ENCODE assay signal across 23 mouse cellular contexts in the genomic region with DNA sequence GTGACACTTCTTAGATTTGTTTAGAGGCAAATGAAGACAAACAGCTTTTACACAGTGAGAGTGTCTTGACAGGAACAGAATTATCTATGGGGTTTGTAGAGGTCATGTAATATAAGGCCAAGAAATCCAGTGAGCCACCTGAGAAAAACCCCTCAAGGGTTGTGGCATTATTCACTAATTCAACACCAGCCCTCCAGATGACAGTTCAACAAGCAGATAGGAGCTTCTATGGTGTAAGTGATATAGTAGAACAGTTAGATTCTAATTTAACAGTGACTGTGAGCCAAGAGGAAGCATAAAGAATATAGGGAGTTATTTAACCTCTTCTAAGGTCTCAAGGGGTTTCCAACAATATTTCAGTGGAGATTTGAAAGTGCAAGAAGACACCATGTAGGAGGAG. TPM values are rescaled to one million over a fixed set of nuclear protein-coding genes. Genes with fewer than 3 reads are reported as not detected.
A peak's percentile ranks its signal among the peaks of the same experiment; 100 is the strongest.
DNase-seq lines count a peak whose midpoint lies in the region; ATAC-seq and TF ChIP-seq lines count a peak whose summit lies in the region.
"Had no signal": no experiment of that assay in that cellular context is flagged by ENCODE, and none has a peak within 500 bp of the region (broad histone marks: within the 10 kb centered on the region; RNA-seq: fewer than 3 reads in every experiment).

No protein-coding gene starts in this region.

- H3K4me2 ChIP-seq in hindbrain, embryonic 15.5 days = no peak overlapping the region
- H3K4me2 ChIP-seq in hindbrain, embryonic 14.5 days (replicated peaks) = no peak overlapping the region
- H3K4me2 ChIP-seq in intestine, postnatal 0 days (replicated peaks; ENCODE audit: low read depth) = peak overlapping the region; percentile 83
- no peak overlapping the region for H3K4me2 ChIP-seq in intestine, embryonic 15.5 days (replicated peaks)

- H3K79me2 ChIP-seq in MEL (ENCODE audit: control insufficient read depth, insufficient read depth, low read length, poor library complexity) = peaks cover 37% of the 10 kb centered on the region

- TF ChIP-seq RAD21 in MEL (IDR thresholded peaks at IDR 0.05; ENCODE audit: low read depth, low read length) = no peak

- TF ChIP-seq POLR2A in MEL (IDR thresholded peaks at IDR 0.05; ENCODE audit: control insufficient read depth in 1 of 2, insufficient read depth in 1 of 2, low read depth in 1 of 2, low read length in 2 of 2, poor library complexity in 1 of 2) = no peak; a peak in 1 of 4 replicates
- no peak for TF ChIP-seq POLR2A in embryonic fibroblast, embryonic 13.5 days (IDR thresholded peaks at IDR 0.05; ENCODE audit: low read depth, low read length)

- H3K4me3 ChIP-seq in hindbrain, embryonic 15.5 days = no peak overlapping the region
- H3K4me3 ChIP-seq in hindbrain, embryonic 14.5 days (replicated peaks; ENCODE audit: low read length) = no peak overlapping the region
- H3K4me3 ChIP-seq in intestine, postnatal 0 days (ENCODE audit: low read depth, low read length) = no peak overlapping the region
- H3K4me3 ChIP-seq in intestine, embryonic 15.5 days (replicated peaks) = no peak overlapping the region
- peak overlapping the region in 1 of 2 experiments; percentile 4; a peak in 1 of 4 replicates for H3K4me3 ChIP-seq in MEL (ENCODE audit: control insufficient read depth in 1 of 2, insufficient read depth in 1 of 2, low read depth in 2 of 2, low read length in 2 of 2)
- peak overlapping the region; percentile 12 for H3K4me3 ChIP-seq in embryonic fibroblast, embryonic 13.5 days (ENCODE audit: insufficient read depth, low read length)

- no peaks in the 10 kb centered on the region for H3K27me3 ChIP-seq in hindbrain, embryonic 15.5 days
- no peaks in the 10 kb centered on the region for H3K27me3 ChIP-seq in hindbrain, embryonic 14.5 days (ENCODE audit: control insufficient read depth, insufficient read depth, low read length)
- H3K27me3 ChIP-seq in intestine, postnatal 0 days (replicated peaks; ENCODE audit: control insufficient read depth, insufficient read depth, low read length) = no peaks in the 10 kb centered on the region
- H3K27me3 ChIP-seq in intestine, embryonic 15.5 days (replicated peaks) = no peaks in the 10 kb centered on the region
- no peaks in the 10 kb centered on the region for H3K27me3 ChIP-seq in MEL (ENCODE audit: control insufficient read depth in 1 of 2, insufficient read depth in 2 of 2, low read length in 2 of 2)
- H3K27me3 ChIP-seq: CH12.LX, Patski had no signal

- TF ChIP-seq EP300 in MEL (IDR thresholded peaks at IDR 0.05; ENCODE audit: low read depth in 1 of 2, low read length in 2 of 2) = peak; percentile 73 to 88

- TF ChIP-seq CTCF in intestine, postnatal 0 days (IDR thresholded peaks at IDR 0.05; ENCODE audit: low read depth) = no peak
- TF ChIP-seq CTCF in MEL (IDR thresholded peaks at IDR 0.05 in 2 of 3, conservative IDR thresholded peaks at IDR 0.05 in 1 of 3; ENCODE audit: control insufficient read depth in 1 of 3, insufficient read depth in 1 of 3, low read depth in 2 of 3, low read length in 3 of 3, poor library complexity in 1 of 3, severe bottlenecking in 1 of 3) = no peak
- TF ChIP-seq CTCF in embryonic fibroblast, embryonic 13.5 days (IDR thresholded peaks at IDR 0.05; ENCODE audit: borderline replicate concordance, insufficient read depth, low read length) = no peak

- H3K9ac ChIP-seq in hindbrain, embryonic 15.5 days = 0 out of 2 replicates have a peak overlapping the region, but pooled peaks have one; percentile 7
- H3K9ac ChIP-seq in hindbrain, embryonic 14.5 days = no peak overlapping the region
- no peak overlapping the region for H3K9ac ChIP-seq in intestine, postnatal 0 days (ENCODE audit: low read depth, low read length)
- H3K9ac ChIP-seq in intestine, embryonic 15.5 days = no peak overlapping the region
- H3K9ac ChIP-seq in MEL (ENCODE audit: control insufficient read depth, low read depth, low read length, poor library complexity, severe bottlenecking) = peak overlapping the region; percentile 16; the same call in 1 of the 2 replicates

- no peak for ATAC-seq in hindbrain, embryonic 15.5 days (ENCODE audit: low FRiP score, low read depth)
- ATAC-seq in hindbrain, embryonic 14.5 days (ENCODE audit: low FRiP score) = no peak
- ATAC-seq in intestine, postnatal 0 days = no peak
- ATAC-seq in intestine, embryonic 15.5 days = no peak
- ATAC-seq: activated CD4-positive, CD25-positive, alpha-beta regulatory T cell, adult 4 months; CD4-positive, CD25-positive, alpha-beta regulatory T cell, adult 4 months; Patski had no signal

- H3K4me1 ChIP-seq in hindbrain, embryonic 15.5 days (replicated peaks) = peaks cover 33% of the 10 kb centered on the region
- peaks cover 23% of the 10 kb centered on the region for H3K4me1 ChIP-seq in hindbrain, embryonic 14.5 days (replicated peaks; ENCODE audit: control insufficient read depth, insufficient read depth, low read length)
- 0 out of 2 replicates have a peak, but pooled peaks cover 3% of the 10 kb centered on the region for H3K4me1 ChIP-seq in intestine, postnatal 0 days (replicated peaks; ENCODE audit: control insufficient read depth, insufficient read depth, low read length)
- no peaks in the 10 kb centered on the region for H3K4me1 ChIP-seq in intestine, embryonic 15.5 days (replicated peaks)
- peaks cover 6 to 15% of the 10 kb centered on the region in 2 experiments for H3K4me1 ChIP-seq in MEL (ENCODE audit: control insufficient read depth in 1 of 2, insufficient read depth in 2 of 2, low read length in 2 of 2)
- peaks cover 6% of the 10 kb centered on the region for H3K4me1 ChIP-seq in embryonic fibroblast, embryonic 13.5 days (ENCODE audit: control insufficient read depth, insufficient read depth, low read length)

- no peak overlapping the region for H3K27ac ChIP-seq in hindbrain, embryonic 15.5 days (replicated peaks)
- H3K27ac ChIP-seq in hindbrain, embryonic 14.5 days = no peak overlapping the region
- H3K27ac ChIP-seq in intestine, postnatal 0 days (ENCODE audit: low read depth, low read length) = no peak overlapping the region
- no peak overlapping the region for H3K27ac ChIP-seq in intestine, embryonic 15.5 days
- H3K27ac ChIP-seq in MEL (ENCODE audit: control insufficient read depth, low read depth, low read length) = peak overlapping the region; percentile 11; the same call in 1 of the 2 replicates
- H3K27ac ChIP-seq in embryonic fibroblast, embryonic 13.5 days (ENCODE audit: insufficient read depth, low read length) = no peak overlapping the region

- no peak for DNase-seq in hindbrain, embryonic 14.5 days (ENCODE audit: low spot score)
- DNase-seq in MEL (ENCODE audit: low read depth, low spot score) = peak; percentile 63
- DNase-seq in adrenal gland, adult 2 months = no peak
- no peak for DNase-seq in B cell, adult 2 months
- DNase-seq: adrenal gland, adult 8-10 months; adrenal gland, postnatal 10 days; adrenal gland, postnatal 14 days; adrenal gland, postnatal 25 days; adrenal gland, postnatal 36 days; cerebellum, adult 11 months; cerebellum, adult 11-12 months; cerebellum, adult 18-20 months; cerebellum, adult 2 months; cerebellum, adult 8-10 months had no signal

- H3K9me3 ChIP-seq in hindbrain, embryonic 15.5 days = no peaks in the 10 kb centered on the region
- H3K9me3 ChIP-seq in hindbrain, embryonic 14.5 days (ENCODE audit: control insufficient read depth, low read length) = no peaks in the 10 kb centered on the region
- H3K9me3 ChIP-seq in intestine, postnatal 0 days (ENCODE audit: control insufficient read depth) = no peaks in the 10 kb centered on the region
- H3K9me3 ChIP-seq in intestine, embryonic 15.5 days = no peaks in the 10 kb centered on the region
- no peaks in the 10 kb centered on the region for H3K9me3 ChIP-seq in MEL (replicated peaks; ENCODE audit: insufficient read depth, low read length)
- H3K9me3 ChIP-seq: G1E had no signal

- no peaks in the 10 kb centered on the region for H3K36me3 ChIP-seq in hindbrain, embryonic 15.5 days
- no peaks in the 10 kb centered on the region; the same call in 1 of the 2 replicates for H3K36me3 ChIP-seq in hindbrain, embryonic 14.5 days (replicated peaks; ENCODE audit: control insufficient read depth, insufficient read depth)
- no peaks in the 10 kb centered on the region for H3K36me3 ChIP-seq in intestine, postnatal 0 days (ENCODE audit: control insufficient read depth, insufficient read depth)
- H3K36me3 ChIP-seq in intestine, embryonic 15.5 days = no peaks in the 10 kb centered on the region
- H3K36me3 ChIP-seq in MEL (ENCODE audit: control insufficient read depth in 1 of 2, insufficient read depth in 2 of 2, low read length in 2 of 2) = peaks cover 0 to 33% of the 10 kb centered on the region in 2 experiments; a peak in 3 of 4 replicates

TF ChIP-seq in MEL, 35 proteins besides CTCF, POLR2A, EP300 and RAD21 (continues in another document):
- TF ChIP-seq USF1 (IDR thresholded peaks at IDR 0.05; ENCODE audit: low read depth, low read length) = no peak
- 0 out of 2 replicates have a peak, but pooled peaks have one; percentile 7 for TF ChIP-seq SMC3 (IDR thresholded peaks at IDR 0.05; ENCODE audit: low read depth, low read length)

RNA-seq across cellular contexts. Expression of gene Zzef1, which starts 2.1 kb away (rescaled TPM):
- polyA plus RNA-seq in hindbrain, embryonic 15.5 days (2015; fragmentation: Nextera tagmentation; extraction: Ambion mirVana) = 14.0 and 14.3 TPM in 2 replicates
- 16.4 and 18.5 TPM in 2 replicates for polyA plus RNA-seq in hindbrain, embryonic 14.5 days (2014; fragmentation: Nextera tagmentation; extraction: Ambion mirVana)
- 13.9 and 17.6 TPM in 2 replicates for polyA plus RNA-seq in intestine, postnatal 0 days (2015; fragmentation: Nextera tagmentation; extraction: Ambion mirVana)
- polyA plus RNA-seq in intestine, embryonic 15.5 days (2015; fragmentation: Nextera tagmentation; extraction: Ambion mirVana) = 10.5 and 12.6 TPM in 2 replicates
- total RNA-seq in MEL (2012; rRNA removed) = 11.8 and 13.3 TPM in 2 replicates
- 10 to 100 TPM in 1 of 2 experiments, not detected in 1; 17.6 TPM for polyA plus RNA-seq in MEL (2012; ENCODE audit: insufficient read depth in 1 of 2, insufficient read length in 2 of 2, low read depth in 1 of 2, low replicate concordance in 2 of 2, missing spikeins in 1 of 2)
- 30.3 and 47.0 TPM in 2 replicates for polyA plus RNA-seq in embryonic fibroblast, embryonic 13.5 days (2011; ENCODE audit: insufficient read length, low read depth, missing spikeins)
- total RNA-seq in adrenal gland, adult 2 months (2021) = 10 to 100 TPM; 31.5 to 32.7 TPM
- polyA plus RNA-seq in adrenal gland, adult 2 months (2012; rRNA removed) = 19.5 and 23.6 TPM in 2 replicates

RNA-seq across cellular contexts. Expression of gene Cyb5d2, which starts 2.2 kb away (rescaled TPM):
- 8.5 and 9.0 TPM in 2 replicates for polyA plus RNA-seq in hindbrain, embryonic 15.5 days (2015; fragmentation: Nextera tagmentation; extraction: Ambion mirVana)
- polyA plus RNA-seq in hindbrain, embryonic 14.5 days (2014; fragmentation: Nextera tagmentation; extraction: Ambion mirVana) = 5.9 and 7.3 TPM in 2 replicates
- polyA plus RNA-seq in intestine, postnatal 0 days (2015; fragmentation: Nextera tagmentation; extraction: Ambion mirVana) = 3.1 and 4.0 TPM in 2 replicates
- polyA plus RNA-seq in intestine, embryonic 15.5 days (2015; fragmentation: Nextera tagmentation; extraction: Ambion mirVana) = 4.1 and 4.8 TPM in 2 replicates
- 5.9 and 7.2 TPM in 2 replicates for total RNA-seq in MEL (2012; rRNA removed)
- polyA plus RNA-seq in MEL (2012; ENCODE audit: insufficient read depth in 1 of 2, insufficient read length in 2 of 2, low read depth in 1 of 2, low replicate concordance in 2 of 2, missing spikeins in 1 of 2) = 1 to 10 TPM in 1 of 2 experiments, not detected in 1; 4.6 TPM
- 14.0 and 15.4 TPM in 2 replicates for polyA plus RNA-seq in embryonic fibroblast, embryonic 13.5 days (2011; ENCODE audit: insufficient read length, low read depth, missing spikeins)
- total RNA-seq in adrenal gland, adult 2 months (2021) = 10 to 100 TPM; 21.3 to 22.9 TPM
- 7.8 and 8.5 TPM in 2 replicates for polyA plus RNA-seq in adrenal gland, adult 2 months (2012; rRNA removed)

Comparison
In these comparisons a context has a peak if more than half of its experiments do, and no peak if none do; other contexts are left out.
1. H3K9ac ChIP-seq: peak in hindbrain, embryonic 15.5 days (single experiment) and MEL (single experiment); none in hindbrain, embryonic 14.5 days (single experiment), intestine, postnatal 0 days (single experiment) and intestine, embryonic 15.5 days (single experiment).